Mouse (Mus musculus) CH12F3 (cell line): ENCODE data around the gene Kdsr.

Experiments used
- in situ Hi-C: fragments of 300-500 bp; cut with MboI; formaldehyde crosslinking; loops from 2 replicates; pipeline ENCODE4 v1.14.3; 2020; ENCODE audit warnings: low sequenced_read_pairs

Kdsr gene

DNA sequence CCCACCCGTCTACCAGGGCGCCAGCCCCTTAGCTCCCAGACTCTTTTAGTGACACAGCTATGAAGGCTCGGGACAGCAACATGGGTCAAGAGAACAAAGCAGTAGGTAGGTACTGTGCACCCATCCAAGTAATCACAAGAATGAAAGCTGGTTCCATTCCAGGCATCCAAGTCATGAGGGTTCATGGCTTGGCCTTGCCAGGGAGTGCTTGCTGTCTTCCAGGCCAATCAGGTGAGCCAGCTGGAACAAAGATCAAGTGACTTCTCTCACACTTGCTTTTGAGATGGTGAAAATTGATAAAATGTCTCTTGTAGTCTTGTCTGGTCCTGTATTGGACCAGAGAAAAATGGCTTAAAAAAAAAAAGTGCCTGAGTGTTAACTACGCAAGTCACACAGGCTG, 18.8 kb downstream of the Kdsr start:
- in situ Hi-C loops = loop anchor here (25.0 kb wide), 1 partner anchor 678 kb away; no protein-coding TSS in a partner anchor

DNA sequence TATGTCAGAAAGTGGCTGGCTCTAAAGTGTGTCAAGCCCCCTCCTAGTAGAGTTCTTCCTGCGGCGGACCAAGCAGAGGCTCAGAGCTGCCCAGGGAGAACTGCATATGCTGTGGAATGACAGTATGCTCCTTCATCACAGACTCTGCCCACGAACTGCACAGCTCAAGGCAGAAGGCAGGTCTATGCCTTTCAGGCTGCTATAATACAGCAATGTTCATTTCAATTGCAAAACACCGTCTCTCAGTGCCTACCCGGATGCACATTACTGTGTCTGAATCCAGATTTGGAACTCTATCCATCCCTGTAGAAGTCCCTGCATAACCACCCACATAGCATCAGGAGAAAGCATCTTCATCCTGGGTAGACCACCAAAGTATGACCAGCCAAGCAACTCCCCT, 19.7 kb downstream of the Kdsr start:
- in situ Hi-C loops = loop anchor here (25.0 kb wide), 1 partner anchor 678 kb away; no protein-coding TSS in a partner anchor

GRCm38 (mm10) chr1:106738092-106738491, 21.4 kb downstream of the Kdsr start:
- in situ Hi-C loops = loop anchor here (25.0 kb wide), 1 partner anchor 676 kb away; no protein-coding TSS in a partner anchor

- in situ Hi-C loops = loop anchor here (25.0 kb wide), 1 partner anchor 674 kb away; no protein-coding TSS in a partner anchor
Measured at GRCm38 (mm10) chr1:106736211-106736610, 23.3 kb downstream of the Kdsr start.

- in situ Hi-C loops = loop anchor here (25.0 kb wide), 1 partner anchor 673 kb away; no protein-coding TSS in a partner anchor
Measured at GRCm38 (mm10) chr1:106735586-106735985, 23.9 kb downstream of the Kdsr start.

DNA sequence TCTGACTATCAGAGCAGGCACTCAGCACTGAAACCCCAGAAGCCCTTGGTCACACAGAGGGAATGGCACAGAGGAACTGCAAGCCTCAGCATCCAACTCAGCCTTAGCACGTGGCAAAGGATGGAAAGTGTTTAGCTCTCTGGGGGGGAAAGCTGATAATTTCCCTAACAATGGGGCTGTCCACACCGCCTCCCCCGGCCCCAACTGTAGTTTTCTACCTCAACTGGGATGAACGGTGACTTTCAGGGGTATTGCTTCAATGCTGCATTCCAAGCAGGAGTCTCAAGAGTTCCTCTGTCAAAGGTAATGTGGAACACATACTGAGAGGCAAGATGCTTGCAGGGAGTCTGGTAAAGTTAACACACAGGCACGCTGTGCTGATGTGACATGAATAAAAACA, 37.5 kb downstream of the Kdsr start:
- in situ Hi-C loops = loop anchor here (10.0 kb wide), 1 partner anchor 297 kb away; no protein-coding TSS in a partner anchor

DNA sequence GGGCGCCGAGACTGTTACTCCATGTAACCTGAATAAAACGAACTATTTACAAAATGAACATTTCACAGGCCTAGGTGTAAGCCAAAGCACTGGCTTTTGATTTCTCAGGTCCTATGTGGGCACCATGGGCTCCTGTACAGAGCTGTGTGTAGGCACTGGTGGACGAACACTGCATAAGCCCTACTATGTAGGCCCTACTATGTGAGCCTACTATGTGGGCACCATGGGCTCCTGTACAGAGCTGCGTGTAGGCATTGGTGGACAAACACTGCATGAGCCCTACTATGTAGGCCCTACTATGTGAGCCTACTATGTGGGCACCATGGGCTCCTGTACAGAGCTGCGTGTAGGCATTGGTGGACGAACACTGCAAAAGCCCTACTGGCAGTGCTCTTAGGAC, 41.8 kb downstream of the Kdsr start:
- in situ Hi-C loops = loop anchor here (10.0 kb wide), 1 partner anchor 173 kb away; no protein-coding TSS in a partner anchor

DNA sequence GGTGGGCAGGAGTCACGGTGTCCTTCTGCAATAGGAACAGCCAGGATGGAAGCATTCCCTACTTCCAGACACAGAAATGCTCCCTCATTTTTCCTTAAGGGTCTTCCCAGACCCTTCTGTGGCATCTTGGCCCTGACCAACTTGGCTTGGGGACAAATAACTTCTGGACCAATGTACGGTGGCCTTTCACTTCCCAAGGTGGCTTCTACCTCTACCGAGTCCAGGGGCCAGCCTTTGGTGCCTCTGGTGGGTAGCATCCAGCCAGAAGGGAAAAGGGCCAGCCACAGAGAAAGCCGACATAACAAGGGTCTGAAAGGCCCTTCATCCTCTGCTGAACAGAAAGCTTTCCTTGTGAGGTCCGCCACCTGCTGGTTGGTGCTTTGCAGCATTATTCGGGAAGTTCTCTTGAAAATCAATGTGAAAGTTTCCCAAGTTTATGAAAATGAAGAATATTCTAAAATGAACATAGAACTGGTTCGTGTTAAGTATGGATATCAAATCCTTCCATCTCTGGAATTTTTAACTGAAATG, 42.4 kb downstream of the Kdsr start:
- in situ Hi-C loops = loop anchor here (10.0 kb wide), 1 partner anchor 172 kb away; no protein-coding TSS in a partner anchor

- in situ Hi-C loops = loop anchor here (10.0 kb wide), 1 partner anchor 171 kb away; no protein-coding TSS in a partner anchor
Measured at GRCm38 (mm10) chr1:106716141-106716540, 43.4 kb downstream of the Kdsr start.

- in situ Hi-C loops = loop anchor here (10.0 kb wide), 1 partner anchor 171 kb away; no protein-coding TSS in a partner anchor
Measured at GRCm38 (mm10) chr1:106715111-106716083, 44.1 kb downstream of the Kdsr start.

GRCm38 (mm10) chr1:106714530-106714981, 45.0 kb downstream of the Kdsr start:
- in situ Hi-C loops = loop anchor here (10.0 kb wide), 1 partner anchor 170 kb away; no protein-coding TSS in a partner anchor

GRCm38 (mm10) chr1:106713621-106714529, 45.7 kb downstream of the Kdsr start, which contains the start of gene Bcl2:
Bcl2 (minus strand) TSS chr1:106714274.
- in situ Hi-C loops = loop anchor here (10.0 kb wide), 1 partner anchor 169 kb away; no protein-coding TSS in a partner anchor

GRCm38 (mm10) chr1:106712330-106712729, 47.2 kb downstream of the Kdsr start:
- in situ Hi-C loops = loop anchor here (10.0 kb wide), 1 partner anchor 168 kb away; no protein-coding TSS in a partner anchor

DNA sequence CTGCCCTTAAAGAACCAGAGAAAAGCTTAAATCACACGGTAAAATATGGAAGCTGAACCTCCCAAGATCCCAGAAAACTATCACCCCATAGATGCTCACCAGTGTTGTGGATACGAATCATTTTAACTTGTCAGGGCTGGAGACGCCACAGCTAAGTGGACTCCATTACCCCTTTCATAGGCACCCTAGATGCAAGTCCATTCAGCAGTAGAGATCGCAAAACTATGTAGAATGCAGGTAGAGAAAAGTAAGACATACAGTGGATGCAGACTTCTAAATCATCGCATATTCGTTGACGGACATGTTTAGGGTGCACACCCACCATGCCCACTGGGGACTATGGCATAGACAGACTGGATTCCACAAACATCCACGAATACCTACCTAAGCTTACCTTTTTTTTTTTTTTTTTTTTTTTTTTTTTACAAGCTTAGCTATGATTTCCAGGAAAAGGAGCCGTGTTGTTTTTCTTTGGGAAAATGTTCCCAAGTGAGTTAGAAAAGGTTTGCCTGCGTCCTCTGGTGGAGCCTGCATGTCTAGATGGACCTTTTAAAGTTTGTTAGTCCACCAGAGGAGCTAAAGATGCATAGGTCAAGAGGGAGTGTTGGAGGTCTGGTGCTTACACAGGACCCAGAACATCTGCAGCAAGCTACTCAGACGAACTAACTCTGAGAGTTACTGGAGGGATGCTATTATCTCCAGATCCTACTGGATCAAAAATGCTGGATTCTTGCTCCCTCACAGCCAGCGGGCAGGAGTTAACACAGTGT, 48.0 kb downstream of the Kdsr start:
- in situ Hi-C loops = loop anchor here (10.0 kb wide), 1 partner anchor 167 kb away; no protein-coding TSS in a partner anchor

- in situ Hi-C loops = loop anchor here (10.0 kb wide), 1 partner anchor 165 kb away; no protein-coding TSS in a partner anchor
Measured at GRCm38 (mm10) chr1:106710202-106710601, 49.3 kb downstream of the Kdsr start.

- in situ Hi-C loops = no loop called here
Measured at GRCm38 (mm10) chr1:106707036-106707880, 52.3 kb downstream of the Kdsr start.

GRCm38 (mm10) chr1:106703183-106703582, 56.3 kb downstream of the Kdsr start:
- in situ Hi-C loops = no loop called here
